Mouse (Mus musculus): ENCODE measurements around the gene Mars2.

Mars2 gene

GRCm38 (mm10) chr1:55236890-55237642, at the start of gene Mars2:
Mars2 (plus strand) TSS chr1:55237177.
- peak; percentile 94 for DNase-seq (ENCODE audit: low spot score)

DNA sequence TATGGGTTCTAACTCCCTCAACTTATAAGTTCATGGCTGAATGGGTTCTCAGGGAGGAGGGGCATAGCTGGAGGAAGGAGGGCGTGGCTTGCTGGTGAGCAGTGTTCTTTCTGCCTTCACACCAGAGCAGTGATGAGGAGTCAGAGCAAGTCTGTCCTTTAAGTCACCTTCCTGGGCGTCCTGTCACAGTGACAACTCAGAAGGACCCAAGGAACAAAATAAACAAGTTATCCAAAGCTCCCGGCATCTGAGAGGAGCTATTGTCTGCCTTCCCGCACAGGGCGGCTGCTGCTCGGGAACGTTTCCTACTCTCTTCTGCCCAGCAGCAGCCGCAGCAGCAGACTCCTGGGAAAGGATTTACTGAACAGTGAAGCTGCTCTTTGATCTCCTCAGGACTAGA, 45.0 kb upstream of the Mars2 start:
- no peak for DNase-seq (ENCODE audit: low spot score)

DNA sequence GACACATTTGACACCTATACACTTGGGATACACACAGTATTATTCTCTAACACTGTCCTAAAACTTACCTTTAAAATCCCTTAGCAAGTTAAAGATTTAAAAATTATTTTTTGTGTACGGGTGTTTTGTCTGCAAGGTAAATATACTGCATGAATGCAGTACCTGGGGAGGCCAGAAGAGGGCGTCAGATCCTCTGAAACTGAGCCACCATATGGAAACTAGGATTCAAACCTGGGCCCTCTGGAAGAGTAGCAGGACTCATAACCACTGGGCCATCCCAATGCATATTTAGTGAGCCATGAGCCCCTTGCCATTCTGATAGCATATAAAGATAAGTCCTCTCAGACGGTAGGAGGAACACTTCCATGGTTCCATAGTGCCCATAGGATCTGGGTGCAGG, 44.2 kb upstream of the Mars2 start:
- DNase-seq (ENCODE audit: low spot score): peak; percentile 28

GRCm38 (mm10) chr1:55193316-55193715, 43.7 kb upstream of the Mars2 start:
- DNase-seq (ENCODE audit: low spot score): no peak

DNA sequence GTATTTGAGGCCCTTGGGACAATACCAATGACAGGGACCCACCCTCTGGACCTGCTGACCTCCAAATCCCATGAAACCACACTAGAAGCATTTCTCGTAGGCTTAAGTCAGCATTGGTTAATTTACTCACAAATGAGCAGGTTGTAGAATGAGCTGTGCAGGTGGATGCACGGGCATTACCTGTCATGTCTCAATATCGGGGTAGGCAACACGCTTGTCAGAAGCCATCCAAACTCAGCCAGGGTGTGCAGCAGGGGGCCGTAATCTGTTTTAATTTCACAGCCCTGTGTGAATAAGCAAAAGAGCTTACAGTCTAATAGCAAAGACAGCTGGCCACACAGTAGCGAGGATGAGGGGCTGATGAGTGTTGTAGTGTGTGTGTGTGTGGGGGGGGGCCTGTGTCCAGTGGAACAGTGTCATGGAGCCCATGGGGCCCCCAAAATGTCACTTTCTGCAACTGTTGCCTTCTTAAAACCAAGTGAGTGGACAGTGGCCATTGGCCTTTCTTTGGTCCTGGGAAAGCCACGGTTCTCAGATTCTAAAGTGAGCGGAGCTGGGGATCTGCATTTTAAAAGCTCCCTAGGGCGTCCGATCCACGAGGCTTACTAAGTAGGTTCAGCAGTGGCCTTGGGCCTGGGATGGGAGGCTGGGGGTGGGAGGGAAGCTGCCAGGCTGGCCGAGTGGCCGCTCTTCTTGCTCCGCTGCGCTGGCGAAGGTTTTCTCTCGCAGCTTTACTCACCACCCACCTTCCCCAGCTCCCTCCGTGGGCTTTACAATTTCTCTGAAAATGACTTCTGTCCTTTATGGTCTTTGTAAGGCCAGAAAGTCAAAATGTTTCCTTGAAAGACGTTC, 42.7 kb upstream of the Mars2 start:
- DNase-seq (ENCODE audit: low spot score): no peak

DNA sequence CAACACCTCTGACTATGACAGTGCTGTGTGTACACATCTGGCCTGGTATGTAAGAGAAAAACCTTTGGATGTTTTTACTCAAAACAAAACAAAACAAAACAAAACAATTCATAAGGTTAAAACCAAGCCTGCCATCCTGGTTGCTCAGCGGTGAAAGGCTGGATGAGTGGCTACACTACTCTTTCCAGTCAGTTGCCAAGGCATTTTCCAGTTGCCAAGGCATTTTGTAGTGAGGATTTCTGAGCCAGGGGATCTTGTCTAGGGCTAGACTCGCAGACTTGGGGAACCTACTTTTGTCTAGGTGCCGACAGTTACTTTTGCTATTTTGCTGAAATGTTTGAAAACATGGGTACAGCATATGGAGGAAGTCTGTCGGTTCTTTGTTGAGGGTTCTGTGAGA, 42.0 kb upstream of the Mars2 start:
- no peak for DNase-seq (ENCODE audit: low spot score)

DNA sequence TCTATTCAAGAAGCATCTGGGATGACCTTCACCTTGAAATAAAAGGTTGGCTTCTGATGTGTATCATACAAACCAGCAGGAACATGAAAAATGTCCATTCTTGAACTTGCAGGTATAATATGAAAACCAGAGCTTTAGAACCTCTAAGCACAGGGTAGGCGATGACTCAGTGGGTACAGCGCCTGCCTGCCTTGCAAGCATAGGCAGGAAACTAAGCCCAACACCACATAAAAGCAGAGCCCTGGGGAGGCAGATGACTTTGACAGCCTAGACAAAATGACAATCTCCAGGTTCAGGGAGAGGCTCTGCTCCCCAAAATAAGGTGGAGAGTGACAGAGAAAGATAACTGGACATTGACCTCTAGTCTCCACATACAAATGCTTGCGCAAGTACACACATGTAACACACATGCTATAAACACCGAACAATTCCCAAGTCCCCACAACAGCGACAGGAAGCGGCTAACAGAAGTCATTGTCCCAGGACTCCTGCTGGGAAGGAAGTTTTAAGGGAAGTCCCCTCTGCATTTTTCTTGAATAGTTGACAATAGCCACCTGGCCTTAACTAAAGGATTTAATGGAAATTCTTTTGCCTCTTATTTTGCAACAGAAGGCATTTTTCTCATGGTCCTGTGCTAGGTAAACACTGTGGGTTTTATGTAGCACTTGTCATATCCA, 40.5 kb upstream of the Mars2 start:
- no peak for DNase-seq (ENCODE audit: low spot score)

- peak; percentile 51 for DNase-seq (ENCODE audit: low spot score)
Measured at GRCm38 (mm10) chr1:55198719-55199118, 38.3 kb upstream of the Mars2 start.

DNA sequence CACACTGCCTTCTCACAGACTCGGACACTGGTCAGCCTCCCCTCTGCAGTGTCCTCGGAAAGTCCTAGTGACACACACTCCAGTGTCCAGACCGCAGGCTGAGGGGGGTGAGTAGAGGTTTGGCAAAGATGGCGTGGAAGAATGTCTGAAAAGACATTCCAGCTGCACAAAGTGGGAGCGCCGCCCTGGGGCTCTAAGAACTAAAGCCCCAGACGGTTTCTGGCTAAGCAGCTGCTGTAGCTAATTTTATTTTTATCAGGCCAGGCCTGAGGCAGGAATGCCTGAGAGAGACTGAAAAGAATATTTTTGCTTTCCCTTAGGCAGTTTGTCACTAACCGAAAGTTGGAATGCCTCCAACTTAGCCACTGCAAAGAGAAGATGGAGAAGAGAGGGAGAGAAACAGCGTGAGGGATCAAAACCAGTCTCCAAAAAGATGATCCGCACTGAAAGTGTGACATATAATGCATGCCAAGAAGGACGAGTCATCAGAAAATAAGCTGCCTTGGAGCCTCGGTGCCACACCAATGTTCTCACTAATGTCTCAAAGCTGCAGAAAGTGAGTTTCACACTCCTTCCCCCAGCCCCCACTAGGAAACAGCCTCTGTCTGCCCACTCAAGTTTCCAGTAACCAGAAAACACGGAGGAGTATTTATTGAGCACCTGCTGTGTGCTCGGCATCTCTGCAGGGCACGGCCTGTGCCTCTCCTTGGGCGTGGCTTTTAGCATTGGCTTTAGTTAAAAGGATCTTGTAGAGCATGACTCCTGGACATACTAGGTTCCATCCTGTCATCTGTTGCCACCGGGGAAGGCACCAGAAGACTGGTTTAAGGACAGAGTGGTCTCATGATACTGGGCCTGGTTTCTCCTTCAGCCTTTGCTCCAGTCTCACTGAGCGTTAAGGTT, 34.9 kb upstream of the Mars2 start:
- DNase-seq (ENCODE audit: low spot score): no peak

GRCm38 (mm10) chr1:55205808-55206327, 31.1 kb upstream of the Mars2 start:
- no peak for DNase-seq (ENCODE audit: low spot score)

GRCm38 (mm10) chr1:55207561-55207960, 29.4 kb upstream of the Mars2 start:
- DNase-seq (ENCODE audit: low spot score): no peak

DNA sequence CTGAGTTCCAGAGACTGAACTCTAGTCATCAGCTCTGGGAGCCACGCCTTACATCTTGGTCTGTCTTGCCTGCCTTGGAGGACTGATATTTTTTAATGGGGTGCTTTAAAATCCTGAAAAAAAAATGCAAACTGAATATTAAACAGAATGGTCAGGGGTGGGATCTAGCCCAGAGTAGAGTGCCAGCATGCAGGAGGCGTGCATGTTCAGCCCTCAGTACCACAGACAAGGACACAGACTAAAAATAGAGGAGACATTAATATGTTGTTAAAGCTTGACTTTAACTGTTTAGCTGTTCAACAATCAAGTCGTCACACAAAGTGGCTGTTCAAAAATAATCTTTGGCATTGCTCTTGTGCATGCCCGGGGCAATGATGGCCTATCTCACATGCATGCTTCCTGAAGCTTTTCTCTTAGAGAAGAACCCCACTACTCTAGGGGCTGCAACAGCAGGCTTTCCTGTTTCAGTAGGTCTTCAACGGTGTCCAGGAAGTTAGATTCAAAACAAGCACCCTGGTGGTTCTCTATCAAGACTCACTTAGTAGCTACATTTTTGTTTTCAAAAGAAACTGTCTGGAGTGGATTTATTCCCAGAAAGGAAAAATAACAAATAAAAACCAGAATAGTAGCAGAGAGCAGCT, 28.4 kb upstream of the Mars2 start:
- DNase-seq (ENCODE audit: low spot score): no peak

- DNase-seq (ENCODE audit: low spot score): peak; percentile 7
Measured at GRCm38 (mm10) chr1:55210202-55210965, 26.6 kb upstream of the Mars2 start.

DNA sequence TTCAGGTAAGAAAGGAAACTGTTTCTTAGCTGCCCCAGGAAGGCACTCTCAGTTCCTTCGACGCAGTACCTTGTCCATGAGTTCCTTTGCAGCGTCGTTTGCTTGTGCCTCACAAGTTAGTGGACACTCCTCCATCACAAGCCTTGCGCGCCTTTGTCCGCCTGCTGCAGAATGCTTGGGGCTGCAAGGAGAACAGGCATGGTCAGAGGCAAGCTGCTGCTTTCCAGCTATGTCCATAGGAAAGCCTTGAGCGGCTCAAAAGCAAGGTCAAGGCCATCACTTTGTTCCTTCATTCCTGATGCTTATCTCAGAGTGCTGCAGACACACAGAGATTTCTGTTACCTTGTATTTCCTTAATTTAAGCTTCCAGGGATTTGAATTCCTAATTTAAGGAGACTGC, 25.9 kb upstream of the Mars2 start:
- DNase-seq (ENCODE audit: low spot score): no peak

- DNase-seq (ENCODE audit: low spot score): no peak
Measured at GRCm38 (mm10) chr1:55212771-55213170, 24.2 kb upstream of the Mars2 start.

DNA sequence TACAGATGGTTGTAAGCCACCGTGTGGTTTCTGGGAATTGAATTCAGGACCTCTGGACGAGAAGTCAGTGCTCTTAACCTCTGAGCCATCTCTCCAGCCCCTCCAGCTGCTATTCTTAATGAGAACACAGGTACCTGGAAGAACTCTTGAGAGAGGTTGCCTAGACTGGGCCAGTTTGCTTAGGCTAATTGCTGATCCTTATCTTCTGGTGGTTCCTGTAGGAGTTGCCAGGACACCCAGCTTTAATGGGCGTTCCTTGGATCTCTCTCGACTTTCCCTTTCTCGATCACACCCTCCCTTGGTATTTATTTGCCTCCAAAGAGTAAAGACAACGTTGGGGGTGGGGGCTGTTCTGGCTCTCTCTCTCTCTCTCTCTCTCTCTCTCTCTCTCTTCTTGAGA, 23.5 kb upstream of the Mars2 start:
- DNase-seq (ENCODE audit: low spot score): no peak

GRCm38 (mm10) chr1:55213936-55214335, 23.0 kb upstream of the Mars2 start:
- no peak for DNase-seq (ENCODE audit: low spot score)

- no peak for DNase-seq (ENCODE audit: low spot score)
Measured at GRCm38 (mm10) chr1:55215185-55215813, 21.7 kb upstream of the Mars2 start.

- no peak for DNase-seq (ENCODE audit: low spot score)
Measured at GRCm38 (mm10) chr1:55217191-55217590, 19.8 kb upstream of the Mars2 start.

DNA sequence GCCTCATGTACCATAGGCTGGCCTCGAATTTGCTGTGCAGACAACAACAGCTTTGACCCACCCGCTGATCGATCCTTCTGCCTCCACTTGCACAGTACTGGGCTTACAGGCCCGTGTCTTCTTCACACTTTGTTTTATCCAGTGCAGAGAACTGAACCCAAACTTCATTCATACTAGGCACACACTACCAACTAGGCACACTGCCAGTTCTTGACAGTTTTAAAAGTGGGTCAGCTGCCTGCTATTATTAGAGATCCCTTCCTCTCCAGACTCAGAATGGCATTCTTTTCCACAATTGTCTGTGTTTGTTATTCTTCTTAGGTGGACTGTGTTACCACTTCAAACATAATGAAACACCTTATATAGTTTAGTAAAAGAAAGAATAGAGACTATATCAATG, 15.6 kb upstream of the Mars2 start:
- DNase-seq (ENCODE audit: low spot score): no peak
